Mouse (Mus musculus): ENCODE data around the gene Eri3.

Gene Eri3

GRCm38 (mm10) chr4:117624660-117625059, 74.5 kb downstream of the Eri3 start:
- no peak for DNase-seq (ENCODE audit: low read depth, low spot score)

GRCm38 (mm10) chr4:117628464-117628863, 78.3 kb downstream of the Eri3 start:
- no peak for DNase-seq (ENCODE audit: low read depth, low spot score)

DNA sequence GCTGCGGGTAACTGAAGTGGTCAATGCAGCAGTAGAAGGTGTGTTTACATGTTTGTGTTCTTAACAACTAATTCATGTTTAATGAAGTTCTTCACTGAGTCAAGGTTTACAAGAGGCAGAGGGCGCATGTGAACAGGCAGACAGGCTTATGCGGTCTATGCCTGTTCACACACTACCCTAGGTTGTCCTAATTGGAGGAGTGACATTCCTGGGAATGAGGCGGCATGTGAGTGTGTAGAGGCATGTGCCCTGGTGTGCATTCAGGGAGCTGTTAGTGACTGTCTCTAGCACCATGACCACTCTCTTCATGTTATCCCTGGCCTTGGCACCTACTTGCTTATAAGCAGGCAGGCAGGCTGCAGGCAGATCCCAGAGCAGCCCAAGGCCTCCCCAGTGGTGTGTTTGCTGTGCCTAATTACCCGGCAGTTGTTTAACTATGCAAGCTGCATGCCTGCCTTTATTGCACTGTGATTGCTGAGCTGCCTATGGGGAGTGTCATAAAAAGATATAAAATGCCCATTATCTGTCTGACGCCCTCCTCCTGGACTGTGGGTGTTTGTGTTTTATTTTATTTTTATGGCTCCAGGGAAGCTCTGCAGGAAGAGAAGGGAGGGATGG, 80.0 kb downstream of the Eri3 start:
- DNase-seq (ENCODE audit: low read depth, low spot score), result no peak

- no peak for DNase-seq (ENCODE audit: low read depth, low spot score)
Observed at GRCm38 (mm10) chr4:117633527-117633926, 83.4 kb downstream of the Eri3 start.

DNA sequence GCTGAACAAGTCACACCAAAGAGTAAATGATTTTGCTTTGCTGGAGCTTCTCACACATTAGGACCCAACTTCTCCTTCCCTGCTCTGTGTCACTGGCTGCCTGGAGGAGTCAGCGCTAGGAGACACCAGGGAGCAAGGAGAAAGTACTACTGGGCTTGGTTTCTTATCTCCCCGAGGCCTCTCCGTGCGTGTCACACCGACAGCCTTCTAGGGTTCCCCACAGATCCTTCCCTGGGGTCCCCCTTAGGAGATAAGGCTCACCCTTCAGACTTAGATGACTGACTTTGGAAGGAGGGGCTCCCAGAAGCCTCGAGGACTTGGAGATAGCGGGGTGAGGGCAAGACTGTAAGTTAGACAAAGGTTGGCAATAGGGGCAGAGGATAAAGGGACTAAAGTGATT, 84.5 kb downstream of the Eri3 start:
- DNase-seq (ENCODE audit: low read depth, low spot score), result no peak

- no peak for DNase-seq (ENCODE audit: low read depth, low spot score)
Observed at GRCm38 (mm10) chr4:117636152-117636551, 86.0 kb downstream of the Eri3 start.

DNA sequence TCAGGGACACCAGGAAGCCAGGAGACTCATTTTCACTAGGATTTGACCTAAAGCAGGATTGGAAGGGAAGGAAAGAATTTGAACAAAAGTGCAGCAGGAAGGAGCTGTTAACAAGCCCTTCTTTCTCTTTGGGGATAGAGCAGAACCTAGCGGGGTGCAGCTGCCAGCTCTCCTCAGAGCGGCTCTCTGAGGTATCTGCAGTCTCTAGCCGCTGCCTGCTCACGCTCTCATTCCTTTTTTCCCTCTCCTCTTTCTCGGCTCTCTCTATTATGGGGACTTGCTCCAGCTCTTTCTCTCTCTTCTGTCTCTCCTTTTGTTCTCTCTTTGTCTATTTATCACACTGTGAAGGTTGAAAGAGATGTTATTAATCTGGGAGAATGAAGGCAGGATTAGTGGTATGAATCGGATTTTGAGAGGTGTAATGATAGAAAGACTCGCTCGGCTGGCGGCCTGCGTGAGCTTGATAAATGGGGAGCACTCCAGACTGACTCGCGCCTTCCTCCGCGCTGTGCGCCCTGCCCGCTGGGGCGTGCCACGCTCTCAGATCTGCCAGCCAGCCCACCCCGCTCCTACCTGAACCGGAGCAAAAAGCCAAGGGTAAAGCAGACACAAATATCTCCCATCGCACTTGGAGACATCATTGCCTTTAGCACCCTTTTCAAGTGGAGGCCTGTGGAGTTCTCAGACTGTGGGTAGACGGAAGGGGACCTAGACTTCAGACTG, 86.9 kb downstream of the Eri3 start:
- DNase-seq (ENCODE audit: low read depth, low spot score), result no peak

GRCm38 (mm10) chr4:117640925-117641703, 90.9 kb downstream of the Eri3 start:
- DNase-seq (ENCODE audit: low read depth, low spot score), result no peak

- no peak for DNase-seq (ENCODE audit: low read depth, low spot score)
Observed at GRCm38 (mm10) chr4:117641804-117642203, 91.6 kb downstream of the Eri3 start.

DNA sequence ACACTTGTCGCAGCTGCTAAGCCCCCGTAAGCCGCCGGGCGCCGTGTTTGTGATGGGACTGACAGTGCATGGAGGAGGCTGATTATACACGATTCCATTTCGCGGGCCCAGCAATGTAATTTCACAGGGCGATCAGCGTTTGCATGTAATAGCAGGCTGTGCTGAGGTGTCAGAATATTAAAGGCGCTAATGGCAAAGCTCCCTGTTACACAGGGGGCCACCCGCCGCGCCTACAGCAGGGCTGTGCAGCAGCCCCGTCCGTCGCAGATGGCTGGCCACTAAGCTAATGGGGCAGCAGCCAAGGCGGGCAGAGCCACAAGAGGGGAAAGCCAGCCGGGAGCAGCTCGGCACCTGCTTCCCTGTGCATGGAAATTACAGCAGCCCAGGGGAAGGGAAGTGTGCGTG, 94.9 kb downstream of the Eri3 start:
- DNase-seq (ENCODE audit: low read depth, low spot score), result no peak

DNA sequence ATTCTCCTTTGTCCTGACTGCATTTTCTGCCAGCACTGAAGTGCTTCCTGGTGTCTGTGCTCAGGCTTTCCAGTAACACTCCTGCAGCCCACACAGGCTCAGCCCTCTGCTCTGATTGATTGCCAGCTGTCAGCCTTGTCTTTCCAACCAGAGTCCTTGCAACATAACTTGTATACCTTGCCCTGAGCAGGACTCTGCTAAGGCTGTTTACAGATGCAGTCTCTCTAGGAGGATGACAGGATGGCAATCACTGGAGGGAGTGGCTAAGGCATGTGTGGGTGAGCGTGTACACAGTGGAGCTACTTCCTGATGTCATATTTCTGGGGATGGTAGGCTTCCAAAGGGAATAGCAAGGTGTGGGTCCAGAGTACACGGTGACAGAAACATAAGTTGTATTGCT, 95.7 kb downstream of the Eri3 start:
- no peak for DNase-seq (ENCODE audit: low read depth, low spot score)

DNA sequence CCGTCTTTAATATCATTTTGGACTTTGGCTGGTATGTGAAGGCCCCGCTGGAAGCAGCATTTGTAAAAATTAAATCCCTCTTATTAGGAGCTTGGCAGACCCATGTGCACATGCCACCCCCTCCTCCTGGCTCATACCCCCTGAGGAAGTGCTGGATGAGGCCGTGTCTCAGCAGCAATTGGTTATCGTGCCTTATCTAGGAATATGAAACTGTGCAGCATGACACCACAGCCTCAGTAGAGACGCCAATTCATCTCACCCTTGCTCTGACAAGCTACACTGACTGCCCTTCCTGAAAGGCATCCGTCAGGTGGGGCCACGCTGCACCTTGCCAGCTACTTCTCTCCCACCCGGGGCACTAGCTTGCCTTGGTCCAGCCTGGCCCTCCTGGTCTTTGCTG, 96.3 kb downstream of the Eri3 start:
- no peak for DNase-seq (ENCODE audit: low read depth, low spot score)

DNA sequence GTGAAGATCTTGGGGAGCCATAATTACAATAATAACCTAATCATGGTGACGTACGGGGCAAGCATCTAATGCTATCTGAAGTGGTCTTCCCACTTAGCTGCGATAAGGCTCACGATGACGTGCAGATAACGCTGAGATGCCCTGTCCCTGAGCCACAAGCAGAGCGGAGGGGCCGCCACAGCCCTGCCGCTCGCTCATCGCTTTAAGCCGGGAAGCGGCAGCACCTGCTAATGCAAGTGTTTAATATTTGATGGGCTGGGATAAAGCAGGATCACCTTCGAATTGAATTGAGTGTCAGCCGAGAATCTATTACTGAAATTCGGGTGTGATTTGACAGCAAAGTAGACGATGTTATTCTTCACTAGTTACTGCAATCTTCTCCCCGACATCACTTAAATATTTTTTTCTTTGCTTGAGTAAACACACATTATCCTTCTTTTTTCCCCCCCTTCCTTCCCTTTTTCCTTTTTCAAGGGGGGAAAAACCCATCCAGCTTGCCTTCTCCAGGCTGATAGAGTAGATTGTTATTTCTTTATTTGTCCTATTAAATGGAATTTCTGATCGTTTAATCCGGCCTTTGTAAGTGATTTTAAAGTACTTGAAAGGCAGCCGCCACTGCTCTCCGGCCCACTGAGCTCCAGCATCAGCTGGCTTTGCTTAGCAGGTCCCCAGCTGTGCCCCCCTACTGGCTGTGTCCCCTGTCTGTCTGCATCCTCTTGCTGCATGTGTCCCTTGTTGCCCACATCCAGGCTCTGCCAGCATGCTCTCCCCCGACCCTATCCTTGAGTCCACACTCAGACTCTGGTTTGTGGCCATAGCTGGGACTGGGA, 97.0 kb downstream of the Eri3 start:
- no peak for DNase-seq (ENCODE audit: low read depth, low spot score)

GRCm38 (mm10) chr4:117651626-117652101, 101.5 kb downstream of the Eri3 start:
- DNase-seq (ENCODE audit: low read depth, low spot score), result no peak

DNA sequence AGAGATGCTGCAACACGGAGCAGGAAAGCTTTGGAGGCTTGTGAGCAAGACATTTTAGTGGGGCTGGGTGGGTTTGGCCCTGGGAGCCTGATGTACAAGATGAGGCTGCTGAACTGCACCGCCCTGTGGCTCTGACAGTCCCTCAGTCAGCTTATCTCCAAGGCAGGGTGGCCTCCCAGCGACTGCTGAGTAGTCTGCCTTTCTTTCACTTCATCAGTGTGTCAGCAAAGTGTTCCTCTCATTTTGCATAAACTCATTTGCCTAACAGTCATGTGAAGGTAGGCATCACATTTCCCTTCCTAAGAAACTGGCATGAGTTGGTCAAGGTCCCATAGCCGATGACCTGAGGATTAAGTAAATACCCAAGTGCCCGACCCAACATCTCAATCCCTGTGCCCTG, 102.6 kb downstream of the Eri3 start:
- DNase-seq (ENCODE audit: low read depth, low spot score), result no peak

- DNase-seq (ENCODE audit: low read depth, low spot score), result no peak
Observed at GRCm38 (mm10) chr4:117654016-117654702, 104.0 kb downstream of the Eri3 start.

DNA sequence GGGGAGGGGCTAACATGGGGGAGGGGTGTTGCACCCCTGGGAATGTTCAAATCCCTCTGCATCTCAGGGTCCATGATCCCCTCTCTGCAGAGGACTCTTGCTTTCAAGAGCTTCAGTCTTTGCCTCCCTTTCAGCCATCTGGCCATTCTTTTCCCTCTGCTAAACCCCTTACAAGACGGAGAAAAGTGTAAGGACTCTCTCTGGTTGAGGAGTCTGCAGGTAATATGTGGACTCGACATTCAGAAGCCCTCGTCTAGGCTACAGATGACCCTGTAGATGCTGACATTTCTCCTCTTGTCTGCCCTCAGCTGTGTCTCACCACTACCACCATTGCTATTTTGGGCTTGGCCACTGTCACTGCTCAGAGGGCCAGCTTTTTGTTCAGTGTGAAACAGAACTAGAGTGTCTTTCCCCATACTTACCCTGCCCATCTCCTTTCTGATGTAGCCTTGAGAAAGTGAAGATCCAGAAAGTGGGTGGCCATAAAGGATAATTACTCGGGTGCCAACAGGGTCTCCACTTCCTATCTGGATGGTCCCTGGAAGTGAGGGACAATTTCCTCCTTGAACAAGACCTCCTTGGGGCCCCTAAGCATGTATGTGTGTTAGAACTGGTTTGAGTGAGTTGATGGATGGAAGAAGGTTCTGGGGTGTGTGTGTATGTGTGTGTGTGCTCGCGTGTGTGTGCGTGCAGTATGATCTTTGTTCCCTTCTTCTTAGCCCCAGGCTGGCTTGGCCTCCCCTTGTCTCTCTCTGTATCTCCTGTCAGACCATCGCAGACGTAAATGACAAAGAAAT, 104.7 kb downstream of the Eri3 start:
- no peak for DNase-seq (ENCODE audit: low read depth, low spot score)

- peak; percentile 60 for DNase-seq (ENCODE audit: low read depth, low spot score)
Observed at GRCm38 (mm10) chr4:117655500-117655863, 105.3 kb downstream of the Eri3 start.

DNA sequence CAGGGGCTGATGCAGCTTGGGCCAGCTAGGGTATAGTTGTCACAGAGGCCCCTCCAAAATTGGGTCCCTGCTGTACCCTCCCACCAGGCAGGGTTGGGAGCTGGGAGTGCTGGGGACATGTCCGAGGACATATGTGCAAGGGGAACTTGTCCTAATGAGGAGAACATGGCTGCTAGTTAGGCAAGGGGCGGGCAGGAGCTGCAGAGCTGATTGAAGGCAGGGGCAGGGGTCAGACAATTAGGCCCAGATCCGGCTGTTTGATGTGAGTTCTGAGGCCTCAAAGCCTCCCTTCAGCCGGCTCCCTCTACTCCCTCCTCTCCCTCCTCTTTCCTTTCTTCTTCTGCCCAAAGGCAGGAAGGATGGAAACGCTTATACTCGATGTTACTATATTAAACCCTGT, 106.8 kb downstream of the Eri3 start:
- no peak for DNase-seq (ENCODE audit: low read depth, low spot score)

- no peak for DNase-seq (ENCODE audit: low read depth, low spot score)
Observed at GRCm38 (mm10) chr4:117657646-117658045, 107.5 kb downstream of the Eri3 start.

All from mesoderm, embryonic 11.5 days (tissue).